Comparison of ENCODE assay signal across 8 mouse cellular contexts in the genomic region with DNA sequence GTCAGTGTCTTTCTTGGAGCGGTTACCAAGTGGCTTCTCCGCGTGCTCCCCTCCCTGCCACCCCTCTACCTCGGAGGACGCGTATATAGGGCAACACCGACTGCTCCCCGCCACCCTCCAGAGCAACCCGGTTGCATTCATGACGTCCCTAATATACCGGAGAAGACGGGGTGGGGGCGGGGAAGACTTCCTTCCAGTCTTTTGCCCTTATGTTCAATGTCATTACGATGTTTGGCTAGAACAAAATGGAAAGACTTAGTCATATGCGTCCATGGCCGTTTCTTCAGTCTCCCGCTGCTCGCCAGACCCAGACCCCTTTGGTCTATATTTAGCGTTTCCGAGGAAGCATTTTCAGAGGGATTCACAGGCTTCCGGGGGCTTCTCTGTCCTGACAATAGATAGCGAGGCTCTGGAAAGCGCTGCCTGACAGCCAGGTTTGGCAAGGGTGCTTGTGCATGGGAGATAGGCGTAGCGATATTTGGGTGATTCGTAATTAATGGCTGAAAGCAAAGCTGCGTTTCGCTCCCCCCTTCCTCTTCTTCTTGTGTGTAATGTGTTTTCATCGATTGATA. TPM values are rescaled to one million over a fixed set of nuclear protein-coding genes. Genes with fewer than 3 reads are reported as not detected.
DNase-seq lines count a peak whose midpoint lies in the region; ATAC-seq lines count a peak whose summit lies in the region.

No protein-coding gene starts in this region.

- H3K4me1 ChIP-seq in hindbrain, embryonic 10.5 days (replicated peaks) = peaks cover 27% of the 10 kb centered on the region
- no peaks in the 10 kb centered on the region; the same call in 1 of the 2 replicates for H3K4me1 ChIP-seq in limb, embryonic 12.5 days (replicated peaks)

- DNase-seq in kidney, postnatal 4 days = peak; percentile 3
- DNase-seq in kidney, postnatal 36 days = no peak
- DNase-seq in cerebellum, postnatal 25 days = peak; percentile 63 to 68
- DNase-seq in hindbrain, embryonic 10.5 days (ENCODE audit: low spot score) = no peak
- peak; percentile 19 for DNase-seq in retina, postnatal 7 days (ENCODE audit: low read depth, low spot score)
- no peak for DNase-seq in ovary, postnatal 14 days (ENCODE audit: low spot score)
- no peak for DNase-seq in thymus, postnatal 36 days

- WGBS in hindbrain, embryonic 10.5 days = under 1% methylated on average over 29 of the region's 29 CpGs
- under 1% methylated on average over 29 of the region's 29 CpGs for WGBS in limb, embryonic 12.5 days

- H3K27me3 ChIP-seq in hindbrain, embryonic 10.5 days (ENCODE audit: insufficient read depth, poor library complexity, severe bottlenecking) = peaks cover 22% of the 10 kb centered on the region
- H3K27me3 ChIP-seq in limb, embryonic 12.5 days = peaks cover 46% of the 10 kb centered on the region

- H3K9me3 ChIP-seq in hindbrain, embryonic 10.5 days = no peaks in the 10 kb centered on the region
- no peaks in the 10 kb centered on the region for H3K9me3 ChIP-seq in limb, embryonic 12.5 days

- peak; percentile 9; the same call in 1 of the 2 replicates for ATAC-seq in limb, embryonic 12.5 days (ENCODE audit: insufficient number of reproducible peaks, insufficient read depth, low FRiP score, low TSS enrichment, low read depth)

- peak overlapping the region; percentile 62 for H3K9ac ChIP-seq in limb, embryonic 12.5 days (replicated peaks)

- H3K36me3 ChIP-seq in hindbrain, embryonic 10.5 days = no peaks in the 10 kb centered on the region
- no peaks in the 10 kb centered on the region for H3K36me3 ChIP-seq in limb, embryonic 12.5 days

- H3K4me3 ChIP-seq in hindbrain, embryonic 10.5 days = peak overlapping the region; percentile 83
- H3K4me3 ChIP-seq in limb, embryonic 12.5 days (replicated peaks) = peak overlapping the region; percentile 68

- H3K4me2 ChIP-seq in limb, embryonic 12.5 days = peak overlapping the region; percentile 98

- H3K27ac ChIP-seq in hindbrain, embryonic 10.5 days = peak overlapping the region; percentile 93
- H3K27ac ChIP-seq in limb, embryonic 12.5 days = no peak overlapping the region

RNA-seq across cellular contexts. Expression of a gene that starts 1.1 kb away (rescaled TPM):
- polyA plus RNA-seq in hindbrain, embryonic 10.5 days (2016; fragmentation: Nextera tagmentation; extraction: Ambion mirVana) = 26.0 and 26.7 TPM in 2 replicates
- polyA plus RNA-seq in limb, embryonic 12.5 days (2016; fragmentation: Nextera tagmentation; extraction: Ambion mirVana) = 2.0 and 3.3 TPM in 2 replicates

Comparison
In these comparisons a context has a peak if more than half of its experiments do, and no peak if none do; other contexts are left out.
1. DNase-seq: peak in kidney, postnatal 4 days (2 of 2), cerebellum, postnatal 25 days (2 of 2) and retina, postnatal 7 days (single experiment); none in kidney, postnatal 36 days (0 of 2), hindbrain, embryonic 10.5 days (single experiment), ovary, postnatal 14 days (single experiment) and thymus, postnatal 36 days (0 of 2).